Comparison of ENCODE assay signal across 9 mouse cellular contexts in the genomic region with DNA sequence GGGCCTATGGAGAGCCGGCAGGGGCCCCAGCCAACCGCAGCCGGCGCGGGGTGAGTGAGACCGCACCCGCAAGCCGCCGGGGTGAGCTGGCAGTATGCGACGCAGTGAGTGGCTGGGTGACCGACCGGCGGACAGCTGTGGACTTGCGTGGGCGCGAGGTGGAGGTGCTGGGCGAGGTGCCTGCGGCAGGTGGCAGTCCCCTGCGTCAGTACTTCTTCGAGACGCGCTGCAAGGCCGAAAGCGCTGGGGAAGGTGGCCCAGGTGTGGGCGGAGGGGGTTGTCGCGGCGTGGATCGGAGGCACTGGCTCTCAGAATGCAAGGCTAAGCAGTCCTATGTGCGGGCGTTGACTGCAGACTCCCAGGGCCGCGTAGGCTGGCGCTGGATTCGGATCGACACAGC. TPM values are rescaled to one million over a fixed set of nuclear protein-coding genes. Genes with fewer than 3 reads are reported as not detected.
DNase-seq lines count a peak whose midpoint lies in the region; ATAC-seq lines count a peak whose summit lies in the region.
"Had no signal": no experiment of that assay in that cellular context is flagged by ENCODE, and none has a peak within 500 bp of the region (broad histone marks: within the 10 kb centered on the region; RNA-seq: fewer than 3 reads in every experiment).

No protein-coding gene starts in this region.

- H3K36me3 ChIP-seq in midbrain, embryonic 14.5 days (ENCODE audit: control insufficient read depth, insufficient read depth, low read length), result peaks cover 1% of the 10 kb centered on the region; the same call in 1 of the 2 replicates

- no peak overlapping the region for H3K9ac ChIP-seq in midbrain, embryonic 14.5 days (replicated peaks; ENCODE audit: low read length)

- 0 out of 2 replicates have a peak overlapping the region, but pooled peaks have one; percentile 10 for H3K4me3 ChIP-seq in midbrain, embryonic 14.5 days (replicated peaks; ENCODE audit: low read depth, low read length)

- peak; percentile 33 to 69 for DNase-seq in left cerebral cortex, postnatal 36 days (ENCODE audit: low spot score in 2 of 2)
- DNase-seq in left cerebral cortex, adult 11 months (ENCODE audit: low spot score), result no peak
- peak; percentile 28 for DNase-seq in T-cell, adult 2 months (ENCODE audit: low spot score)
- DNase-seq in midbrain, embryonic 14.5 days, result no peak
- no peak for DNase-seq in urinary bladder, postnatal 10 days (ENCODE audit: low spot score)
- no peak for DNase-seq in cerebellum, adult 8-10 months
- DNase-seq: kidney, postnatal 25 days had no signal

- no peak overlapping the region for H3K27ac ChIP-seq in midbrain, embryonic 14.5 days (replicated peaks; ENCODE audit: low read depth, low read length)

- intact Hi-C loops in left cerebral cortex, postnatal 36 days (cut with DNase I), result no loop called here

- 9% methylated on average over 37 of the region's 37 CpGs for WGBS in midbrain, embryonic 14.5 days

- H3K27me3 ChIP-seq in midbrain, embryonic 14.5 days (ENCODE audit: control insufficient read depth, insufficient read depth, low read length), result peaks cover 89% of the 10 kb centered on the region

- H3K4me2 ChIP-seq in midbrain, embryonic 14.5 days (ENCODE audit: low read length), result no peak overlapping the region

- peaks cover 3% of the 10 kb centered on the region; the same call in 1 of the 2 replicates for H3K4me1 ChIP-seq in midbrain, embryonic 14.5 days (ENCODE audit: control insufficient read depth, insufficient read depth, low read length)

- peak; percentile 30 to 41; a peak in 1 of 4 replicates for ATAC-seq in hematopoietic stem cell, adult 5-6 weeks (replicated peaks in 1 of 2; ENCODE audit: insufficient read depth in 1 of 2, low FRiP score in 2 of 2, low TSS enrichment in 1 of 2, low read depth in 1 of 2, poor library complexity in 2 of 2, severe bottlenecking in 2 of 2)
- ATAC-seq in midbrain, embryonic 14.5 days (ENCODE audit: low FRiP score, low TSS enrichment), result no peak
- ATAC-seq in megakaryocyte progenitor cell, adult 5-6 weeks (replicated peaks; ENCODE audit: poor library complexity), result no peak

- H3K9me3 ChIP-seq in midbrain, embryonic 14.5 days (ENCODE audit: control insufficient read depth, low read length), result no peaks in the 10 kb centered on the region

RNA-seq across cellular contexts. Expression of gene Ntf5, which starts 2.1 kb away (rescaled TPM):
- total RNA-seq in left cerebral cortex, postnatal 36 days (2021), result not detected
- 0.79 TPM in 1 of 2 replicates, not detected in the other for total RNA-seq in hematopoietic stem cell, adult 5-6 weeks (2017)
- polyA plus RNA-seq in midbrain, embryonic 14.5 days (2014; fragmentation: Nextera tagmentation; extraction: Ambion mirVana), result not detected in 2 replicates
- 0.10 TPM in 1 of 2 replicates, not detected in the other for total RNA-seq in megakaryocyte progenitor cell, adult 5-6 weeks (2015)
- not detected in 2 replicates for total RNA-seq in megakaryocyte progenitor cell, adult 5-6 weeks (2017)

RNA-seq across cellular contexts. Expression of gene Lhb, which starts 5.0 kb away (rescaled TPM):
- total RNA-seq in left cerebral cortex, postnatal 36 days (2021), result not detected
- total RNA-seq in hematopoietic stem cell, adult 5-6 weeks (2017), result not detected in 2 replicates
- 0.34 TPM in 1 of 2 replicates, not detected in the other for polyA plus RNA-seq in midbrain, embryonic 14.5 days (2014; fragmentation: Nextera tagmentation; extraction: Ambion mirVana)
- total RNA-seq in megakaryocyte progenitor cell, adult 5-6 weeks (2015), result not detected in 2 replicates
- total RNA-seq in megakaryocyte progenitor cell, adult 5-6 weeks (2017), result not detected in 2 replicates

RNA-seq across cellular contexts. Expression of gene Kcna7, which starts 10.2 kb away (rescaled TPM):
- not detected for total RNA-seq in left cerebral cortex, postnatal 36 days (2021)
- not detected in 2 replicates for total RNA-seq in hematopoietic stem cell, adult 5-6 weeks (2017)
- not detected in 2 replicates for polyA plus RNA-seq in midbrain, embryonic 14.5 days (2014; fragmentation: Nextera tagmentation; extraction: Ambion mirVana)
- total RNA-seq in megakaryocyte progenitor cell, adult 5-6 weeks (2015), result not detected in 2 replicates
- not detected in 2 replicates for total RNA-seq in megakaryocyte progenitor cell, adult 5-6 weeks (2017)

RNA-seq across cellular contexts. Expression of gene Gys1, which starts 19.0 kb away (rescaled TPM):
- 10 to 100 TPM; 14.1 to 16.9 TPM for total RNA-seq in left cerebral cortex, postnatal 36 days (2021)
- 8.5 and 11.3 TPM in 2 replicates for total RNA-seq in hematopoietic stem cell, adult 5-6 weeks (2017)
- polyA plus RNA-seq in midbrain, embryonic 14.5 days (2014; fragmentation: Nextera tagmentation; extraction: Ambion mirVana), result 15.5 TPM in 2 replicates
- total RNA-seq in megakaryocyte progenitor cell, adult 5-6 weeks (2015), result 22.6 and 26.2 TPM in 2 replicates
- 22.3 and 24.4 TPM in 2 replicates for total RNA-seq in megakaryocyte progenitor cell, adult 5-6 weeks (2017)

RNA-seq across cellular contexts. Expression of gene Snrnp70, which starts 20.1 kb away (rescaled TPM):
- total RNA-seq in left cerebral cortex, postnatal 36 days (2021), result 100 to 1,000 TPM; 273 to 486 TPM
- total RNA-seq in hematopoietic stem cell, adult 5-6 weeks (2017), result 498 and 589 TPM in 2 replicates
- polyA plus RNA-seq in midbrain, embryonic 14.5 days (2014; fragmentation: Nextera tagmentation; extraction: Ambion mirVana), result 80.6 and 135 TPM in 2 replicates
- 105 and 107 TPM in 2 replicates for total RNA-seq in megakaryocyte progenitor cell, adult 5-6 weeks (2015)
- 387 and 490 TPM in 2 replicates for total RNA-seq in megakaryocyte progenitor cell, adult 5-6 weeks (2017)

Comparison
In these comparisons a context has a peak if more than half of its experiments do, and no peak if none do; other contexts are left out.
1. DNase-seq: peak in left cerebral cortex, postnatal 36 days (2 of 2) and T-cell, adult 2 months (single experiment); none in left cerebral cortex, adult 11 months (single experiment), midbrain, embryonic 14.5 days (single experiment), urinary bladder, postnatal 10 days (single experiment) and cerebellum, adult 8-10 months (single experiment).
2. ATAC-seq: peak in hematopoietic stem cell, adult 5-6 weeks (2 of 2); none in midbrain, embryonic 14.5 days (single experiment) and megakaryocyte progenitor cell, adult 5-6 weeks (single experiment).